Mouse (Mus musculus): ENCODE measurements around the gene Ccne1.

DNA sequence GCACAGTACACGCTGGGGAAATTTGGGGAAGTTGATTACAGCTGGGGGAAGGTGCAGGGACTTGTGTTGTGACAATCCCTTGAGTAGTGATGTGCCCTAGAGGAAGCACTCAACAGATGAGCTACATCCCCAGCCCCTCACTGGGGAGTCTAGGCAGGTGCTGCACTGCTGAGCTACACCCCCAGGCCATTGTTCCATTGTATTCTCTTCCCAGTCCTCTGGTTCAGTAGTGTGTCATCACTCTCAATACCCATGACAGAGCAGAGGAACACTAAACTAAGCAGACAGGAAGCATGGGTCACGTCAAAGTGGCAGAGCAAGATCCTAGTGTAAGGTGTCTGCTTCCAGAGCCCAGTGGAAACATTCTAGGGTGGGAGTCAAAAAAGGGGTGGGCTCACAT is 14.2 kb downstream of the Ccne1 start:
- TF ChIP-seq CTCF (IDR thresholded peaks at IDR 0.05; ENCODE audit: insufficient read depth, low read depth, low read length) (no peak), POLR2A (IDR thresholded peaks at IDR 0.05; ENCODE audit: insufficient read depth, low read depth, low read length) (no peak)

Data from olfactory bulb, adult 2 months (tissue).